Mouse (Mus musculus) heart, adult 2 months (tissue): ENCODE results near the gene H6pd.

Experiments
- CTCF ChIP-seq: fragments of 200-600 bp; IDR thresholded peaks from 2 replicates; pipeline ENCODE4 v1.8.1; 2022; ENCODE audit warnings: antibody characterized with exemption, mild to moderate bottlenecking, moderate library complexity
- EP300 ChIP-seq: fragments of 200-500 bp; IDR thresholded peaks from 2 replicates; pipeline ENCODE4 v1.6.1; 2011; ENCODE audit warnings: low read depth, low read length, control low read depth; ENCODE audit not compliant: insufficient read depth
- POLR2A ChIP-seq: fragments of 200-500 bp; IDR thresholded peaks from 2 replicates; pipeline ENCODE4 v1.6.1; 2011; ENCODE audit warnings: mild to moderate bottlenecking, low read depth, low read length, control low read depth; ENCODE audit not compliant: insufficient read depth

GRCm38 (mm10) chr4:149971393-149971792 lies 37.4 kb downstream of the H6pd start:
- TF ChIP-seq CTCF (no peak), POLR2A (no peak), EP300 (no peak)
